Mouse (Mus musculus) layer of hippocampus, postnatal 25 days (tissue): ENCODE data around the gene Bet1l. TPM values are rescaled to one million over a fixed set of nuclear protein-coding genes. Genes with fewer than 3 reads are reported as not detected.

Source experiments
- DNase-seq, 2 experiments: peaks; one replicate each; pipeline ENCODE4 v3.0.0; 2022; ENCODE audit warnings: mixed read lengths in 2 of 2, low spot score in 1 of 2; ENCODE audit errors: extremely low spot score in 1 of 2
- total RNA-seq, 2 experiments: library from RNA; stranded (reverse); gene quantifications; 2 replicates each; pipeline ENCODE4 v1.2.3; 2021

Bet1l gene
- total RNA-seq, 2 experiments from 2014 or later = 26.6 to 29.6 TPM

DNA sequence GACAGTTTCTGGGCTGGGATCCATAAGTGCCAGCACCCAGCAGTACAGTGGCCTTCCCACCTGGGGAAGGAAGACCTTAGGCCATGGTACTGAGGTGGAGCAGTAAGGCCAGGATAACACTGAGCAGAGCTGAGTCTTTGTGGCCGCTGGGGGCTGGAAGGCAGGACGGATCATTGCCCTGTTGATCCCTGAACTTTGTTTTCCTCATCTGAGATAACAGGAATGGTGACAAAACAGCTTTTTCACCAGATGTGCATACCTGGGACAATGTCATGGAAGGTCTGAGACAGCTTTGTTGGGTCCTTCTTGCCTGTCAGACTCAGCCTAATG, 21.7 kb downstream of the Bet1l start:
- DNase-seq = no peak

- no peak for DNase-seq
These were observed 22.2 kb downstream of the Bet1l start, which contains the start of gene Urah for GRCm38 (mm10) chr7:140834968-140835757. Gene Urah (plus strand): TSS chr7:140835018.

DNA sequence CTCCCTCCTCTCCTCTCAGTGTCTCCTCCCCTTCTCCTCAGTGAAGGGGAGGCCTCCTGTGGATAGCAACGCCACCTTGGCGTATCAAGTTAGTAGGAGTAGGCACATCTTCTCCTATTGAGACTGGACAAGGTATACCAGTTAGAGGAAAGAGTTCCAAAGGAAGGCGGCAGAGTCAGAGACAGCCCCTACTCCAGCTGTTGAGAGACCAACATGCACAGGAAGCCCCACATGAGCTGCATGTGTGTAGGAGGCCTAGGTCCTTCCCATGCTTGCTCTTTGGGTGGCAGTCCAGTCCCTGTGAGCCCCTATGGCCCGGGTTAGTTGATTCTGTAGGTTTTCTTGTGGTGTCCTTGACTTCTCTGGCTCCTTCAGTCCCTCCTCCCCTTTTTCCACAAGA, 24.0 kb downstream of the Bet1l start:
- DNase-seq = no peak

GRCm38 (mm10) chr7:140831447-140831846, 25.9 kb downstream of the Bet1l start:
- DNase-seq = no peak

DNA sequence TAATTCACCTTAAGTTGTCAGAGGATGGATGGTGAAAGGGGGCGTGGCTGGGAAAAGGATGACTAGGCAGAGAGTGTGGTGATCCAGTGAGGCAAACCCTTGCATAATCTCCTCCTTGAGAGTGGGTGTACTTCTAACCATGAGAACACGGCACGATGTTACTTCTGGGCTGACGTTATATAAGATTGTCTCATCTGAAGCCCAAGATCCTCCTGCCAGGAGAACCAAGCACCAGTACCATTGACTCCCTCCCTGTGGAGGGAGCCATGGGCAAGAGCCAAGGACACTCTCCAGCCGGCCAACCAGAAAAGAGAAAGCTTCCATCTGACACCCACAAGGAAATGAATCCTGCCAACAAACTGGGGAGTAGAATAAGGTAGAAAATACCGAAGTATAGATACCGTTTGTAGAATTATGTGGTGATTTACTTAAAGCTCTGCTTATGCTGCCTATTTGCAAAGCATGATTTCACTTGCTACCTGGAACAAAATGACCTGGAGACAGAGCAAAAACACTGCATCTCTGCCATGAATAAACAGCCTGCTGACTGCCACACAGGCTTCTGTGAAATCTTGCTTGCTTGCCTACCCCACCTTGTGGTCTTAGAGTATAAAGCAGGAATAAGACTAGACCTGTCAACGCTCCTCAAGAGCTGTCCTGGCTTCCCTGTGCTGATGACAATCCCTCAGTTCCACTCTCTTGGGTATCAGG, 29.1 kb downstream of the Bet1l start:
- DNase-seq = no peak

GRCm38 (mm10) chr7:140822731-140823130, 34.6 kb downstream of the Bet1l start:
- DNase-seq = no peak

DNA sequence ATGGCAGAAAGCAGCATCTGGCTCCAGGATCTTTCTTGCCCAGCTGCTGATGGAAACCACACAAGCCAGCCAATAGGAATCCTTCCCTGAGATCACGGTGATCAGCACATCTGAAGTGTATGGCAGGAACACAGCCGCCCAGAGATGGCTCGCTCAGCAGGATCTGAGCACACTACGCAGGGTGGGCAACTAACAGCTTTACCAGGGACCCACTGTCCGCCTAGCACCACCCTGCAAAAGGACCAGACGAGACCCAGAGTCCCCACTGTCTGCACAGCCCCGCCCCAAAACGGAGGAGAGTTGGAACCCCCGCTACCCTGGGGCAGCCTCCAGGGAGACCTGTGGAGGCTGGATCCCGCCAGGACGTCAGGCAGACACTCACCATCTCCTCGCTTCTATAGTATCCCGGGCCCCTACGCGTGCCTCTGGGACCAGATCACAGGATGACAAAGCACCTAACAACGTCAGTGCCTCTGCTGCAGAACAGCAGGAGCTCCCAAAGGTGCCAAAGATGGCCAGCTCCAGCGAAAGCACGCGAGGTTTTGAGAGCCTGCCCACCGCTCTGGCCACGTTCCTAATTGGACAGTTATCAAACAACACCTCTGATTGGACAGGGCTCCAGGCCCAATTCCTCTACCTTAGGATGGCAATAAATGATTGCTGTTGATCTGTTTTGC, 35.6 kb downstream of the Bet1l start, which contains the start of gene Zfp941:
Gene Zfp941 (minus strand): TSS at position 526 of the 677 bp plus-strand sequence.
- no peak for DNase-seq

DNA sequence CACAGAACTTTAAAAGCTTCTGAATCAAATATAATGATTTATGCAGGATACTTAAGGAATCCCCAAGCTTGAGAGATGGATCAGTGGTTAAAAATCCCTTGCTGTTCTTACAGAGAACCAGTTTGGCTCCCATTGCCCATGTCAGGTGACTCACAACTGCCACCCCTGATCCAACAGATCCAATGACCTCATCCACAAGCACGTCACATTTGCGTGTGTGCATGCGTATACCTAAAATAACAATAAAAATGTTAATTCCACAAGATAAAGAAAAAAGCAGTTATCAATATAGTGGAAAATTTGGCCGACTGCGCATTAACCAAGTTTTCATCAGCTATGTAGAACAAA, 36.1 kb downstream of the Bet1l start:
- DNase-seq = no peak

GRCm38 (mm10) chr7:140820173-140820572, 37.2 kb downstream of the Bet1l start:
- no peak for DNase-seq

DNA sequence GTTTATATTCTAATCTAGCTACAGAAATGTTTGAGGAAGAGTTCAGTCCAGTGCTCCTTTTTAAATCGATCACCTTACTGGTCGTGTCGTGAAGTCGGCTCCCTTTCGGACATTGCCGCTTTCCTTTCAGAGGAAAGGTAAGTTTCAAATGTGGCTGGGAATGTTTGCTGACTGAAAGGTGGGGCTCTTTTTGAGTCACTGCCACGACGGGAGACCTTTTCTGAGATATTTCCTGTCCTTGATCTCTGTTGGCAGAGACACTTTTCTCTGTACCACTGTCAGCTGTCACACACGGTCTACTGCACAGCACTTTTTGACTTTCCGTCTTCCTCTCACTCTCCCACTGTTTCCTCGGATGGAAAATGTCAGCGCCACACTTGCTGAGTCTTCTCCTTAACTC, 44.5 kb downstream of the Bet1l start:
- no peak for DNase-seq

DNA sequence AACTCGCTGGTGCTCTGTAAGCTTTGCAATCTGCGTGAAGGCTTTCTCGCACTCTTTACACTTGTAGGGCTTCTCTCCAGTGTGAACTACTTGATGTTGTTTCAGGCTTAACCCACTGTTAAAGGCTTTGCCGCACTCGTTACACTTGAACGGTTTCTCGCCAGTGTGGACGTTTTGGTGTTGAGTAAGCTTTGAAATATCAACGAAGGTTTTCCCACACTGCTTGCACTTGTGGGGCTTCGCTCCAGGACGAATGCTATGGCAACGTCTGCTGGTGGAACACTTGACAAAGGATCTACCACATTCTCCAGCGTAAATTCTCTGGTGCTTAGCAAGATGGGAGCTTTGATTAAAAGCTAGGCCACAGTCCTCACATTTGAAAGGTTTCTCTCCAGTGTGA, 45.7 kb downstream of the Bet1l start:
- no peak for DNase-seq

DNA sequence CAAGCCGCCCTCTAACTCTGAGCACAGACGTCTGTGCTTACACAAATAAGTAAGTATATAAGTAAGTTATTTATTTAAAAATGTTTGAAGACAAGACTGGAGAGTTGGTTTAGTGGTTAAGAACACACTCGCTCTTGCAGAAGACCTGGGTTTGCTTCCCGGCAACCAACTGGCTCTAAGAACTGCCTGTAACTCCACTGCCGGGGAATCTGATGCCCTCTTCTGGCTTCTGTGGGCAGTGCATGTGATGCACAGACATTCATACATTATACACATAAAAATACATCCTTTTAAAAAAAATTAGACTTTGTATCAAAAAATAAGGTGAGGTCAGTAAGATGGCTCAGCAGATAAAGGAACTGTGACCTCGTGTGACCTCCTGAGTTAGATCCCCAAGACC, 46.9 kb downstream of the Bet1l start:
- no peak for DNase-seq

- peak in 1 of 2 experiments; percentile 48 for DNase-seq
These were observed 51.7 kb downstream of the Bet1l start for GRCm38 (mm10) chr7:140805704-140806103.

Other genes with a start within 250 kb of the Bet1l start
- not detected for gene Olfr61, start 228.6 kb downstream of the Bet1l start, total RNA-seq
- gene Olfr53, start 211.1 kb downstream of the Bet1l start, total RNA-seq = not detected
- under 1 TPM; 0.10 to 0.21 TPM for gene Olfr539, start 197.6 kb downstream of the Bet1l start, total RNA-seq
- under 1 TPM in 1 of 2 experiments, not detected in 1; 0.23 TPM for gene Olfr45, start 175.6 kb downstream of the Bet1l start, total RNA-seq
- gene Olfr541, start 160.3 kb downstream of the Bet1l start, total RNA-seq = not detected
- not detected for gene Cyp2e1, start 93.8 kb downstream of the Bet1l start, total RNA-seq
- not detected for gene Syce1, start 69.7 kb downstream of the Bet1l start, total RNA-seq
- gene Zfp941, start 35.4 kb downstream of the Bet1l start, total RNA-seq = 10 to 100 TPM; 11.6 to 13.6 TPM
- gene Urah, start 22.6 kb downstream of the Bet1l start, total RNA-seq = 1 to 10 TPM; 1.6 to 1.7 TPM
- not detected for gene Scgb1c1, start 12.0 kb downstream of the Bet1l start, total RNA-seq
- gene Odf3, start 9.8 kb downstream of the Bet1l start, total RNA-seq = not detected
- gene Gm45785, start 1.2 kb downstream of the Bet1l start, total RNA-seq = not detected
- gene Ric8a, start 620 bp downstream of the Bet1l start, total RNA-seq = 10 to 100 TPM; 79.1 to 86.5 TPM
- 100 to 1,000 TPM; 107 to 117 TPM for gene Psmd13, start 24.4 kb upstream of the Bet1l start, total RNA-seq
- 10 to 100 TPM; 67.0 to 77.5 TPM for gene Sirt3, start 24.7 kb upstream of the Bet1l start, total RNA-seq
- gene Cox8b, start 42.9 kb upstream of the Bet1l start, total RNA-seq = 1 to 10 TPM; 1.3 to 2.8 TPM
- under 1 TPM; 0.21 to 0.37 TPM for gene Nlrp6, start 63.3 kb upstream of the Bet1l start, total RNA-seq
- gene Pgghg, start 83.8 kb upstream of the Bet1l start, total RNA-seq = 1 to 10 TPM; 4.0 to 7.1 TPM
- gene Ifitm5, start 92.7 kb upstream of the Bet1l start, total RNA-seq = not detected
- gene Gm45717, start 98.4 kb upstream of the Bet1l start, total RNA-seq = not detected
- 10 to 100 TPM in 1 of 2 experiments, 1 to 10 TPM in 1; 9.7 to 13.4 TPM for gene Ifitm2, start 98.4 kb upstream of the Bet1l start, total RNA-seq
- 1 to 10 TPM; 1.3 to 1.5 TPM for gene Ifitm1, start 109.6 kb upstream of the Bet1l start, total RNA-seq
- 10 to 100 TPM; 11.9 to 13.8 TPM for gene Ifitm3, start 153.2 kb upstream of the Bet1l start, total RNA-seq
- gene Ifitm6, start 160.3 kb upstream of the Bet1l start, total RNA-seq = not detected
- not detected for gene Gm17387, start 171.6 kb upstream of the Bet1l start, total RNA-seq
- gene B4galnt4, start 203.5 kb upstream of the Bet1l start, total RNA-seq = 10 to 100 TPM; 80.7 to 96.2 TPM
- gene Pkp3, start 220.6 kb upstream of the Bet1l start, total RNA-seq = not detected
- 1 to 10 TPM; 1.9 to 3.2 TPM for gene Sigirr, start 243.0 kb upstream of the Bet1l start, total RNA-seq